In the genomic region with DNA sequence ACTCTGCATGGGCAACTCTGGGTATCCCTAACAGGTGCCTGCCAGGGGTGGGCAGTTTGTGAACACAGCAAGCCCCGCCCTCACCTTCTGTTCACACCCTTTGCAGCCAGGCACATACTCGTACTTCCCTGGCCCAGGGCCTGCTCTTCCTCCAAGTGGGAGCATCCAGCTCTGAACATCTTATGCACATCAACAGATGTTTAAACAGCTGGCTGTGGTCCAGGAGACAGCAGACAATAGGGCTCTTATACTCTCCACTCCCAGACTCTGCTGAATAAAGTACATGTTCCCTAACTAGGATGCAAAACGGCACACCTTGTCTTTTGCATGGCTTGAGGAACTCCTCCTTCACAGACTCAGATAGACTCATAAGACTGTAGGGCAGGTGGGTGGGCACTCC, we compare ENCODE assay signal across 11 mouse cellular contexts. TPM values are rescaled to one million over a fixed set of nuclear protein-coding genes. Genes with fewer than 3 reads are reported as not detected.
A peak's percentile ranks its signal among the peaks of the same experiment; 100 is the strongest.
DNase-seq lines count a peak whose midpoint lies in the region; ATAC-seq lines count a peak whose summit lies in the region.
"Had no signal": no experiment of that assay in that cellular context is flagged by ENCODE, and none has a peak within 500 bp of the region (broad histone marks: within the 10 kb centered on the region; RNA-seq: fewer than 3 reads in every experiment).

No protein-coding gene starts in this region.

- peaks cover 10% of the 10 kb centered on the region; the same call in 1 of the 2 replicates for H3K4me1 ChIP-seq in forebrain, embryonic 13.5 days
- H3K4me1 ChIP-seq in forebrain, embryonic 11.5 days (replicated peaks; ENCODE audit: control insufficient read depth, insufficient read depth, low read length), result no peaks in the 10 kb centered on the region
- H3K4me1 ChIP-seq: embryonic facial prominence, embryonic 12.5 days had no signal

- no peak overlapping the region; the same call in 1 of the 2 replicates for H3K27ac ChIP-seq in forebrain, embryonic 13.5 days
- no peak overlapping the region for H3K27ac ChIP-seq in forebrain, embryonic 11.5 days (ENCODE audit: low read depth, low read length)
- H3K27ac ChIP-seq: embryonic facial prominence, embryonic 12.5 days had no signal

- intact Hi-C loops in left cerebral cortex, postnatal 36 days (cut with DNase I), result no loop called here

- no peaks in the 10 kb centered on the region for H3K9me3 ChIP-seq in forebrain, embryonic 13.5 days (replicated peaks)
- H3K9me3 ChIP-seq in forebrain, embryonic 11.5 days (ENCODE audit: control insufficient read depth, low read length), result no peaks in the 10 kb centered on the region
- H3K9me3 ChIP-seq: embryonic facial prominence, embryonic 12.5 days had no signal

- no peak overlapping the region for H3K4me3 ChIP-seq in forebrain, embryonic 13.5 days
- no peak overlapping the region for H3K4me3 ChIP-seq in forebrain, embryonic 11.5 days (ENCODE audit: low read depth, low read length)
- H3K4me3 ChIP-seq: embryonic facial prominence, embryonic 12.5 days had no signal

- 60% methylated on average over 3 of the region's 3 CpGs for WGBS in forebrain, embryonic 13.5 days
- 80% methylated on average over 3 of the region's 3 CpGs for WGBS in forebrain, embryonic 11.5 days

- H3K36me3 ChIP-seq in forebrain, embryonic 13.5 days (ENCODE audit: poor library complexity, severe bottlenecking), result peaks cover 35% of the 10 kb centered on the region
- H3K36me3 ChIP-seq in forebrain, embryonic 11.5 days (ENCODE audit: control insufficient read depth, insufficient read depth, low read length), result no peaks in the 10 kb centered on the region; the same call in 1 of the 2 replicates

- no peak overlapping the region for H3K4me2 ChIP-seq in forebrain, embryonic 13.5 days
- no peak overlapping the region for H3K4me2 ChIP-seq in forebrain, embryonic 11.5 days (ENCODE audit: low read depth, low read length, severe bottlenecking)
- H3K4me2 ChIP-seq: embryonic facial prominence, embryonic 12.5 days had no signal

- ATAC-seq in forebrain, embryonic 13.5 days, result 0 out of 2 replicates have a peak, but pooled peaks have one; percentile 53
- no peak for ATAC-seq in forebrain, embryonic 11.5 days (replicated peaks; ENCODE audit: low FRiP score)

- H3K27me3 ChIP-seq in forebrain, embryonic 13.5 days, result no peaks in the 10 kb centered on the region
- no peaks in the 10 kb centered on the region for H3K27me3 ChIP-seq in forebrain, embryonic 11.5 days (ENCODE audit: control insufficient read depth, insufficient read depth, low read length)
- H3K27me3 ChIP-seq: embryonic facial prominence, embryonic 12.5 days had no signal

- H3K9ac ChIP-seq in forebrain, embryonic 13.5 days, result no peak overlapping the region
- no peak overlapping the region for H3K9ac ChIP-seq in forebrain, embryonic 11.5 days (ENCODE audit: low read length)
- H3K9ac ChIP-seq: embryonic facial prominence, embryonic 12.5 days had no signal

- no peak for DNase-seq in forebrain, embryonic 11.5 days (ENCODE audit: low spot score)
- DNase-seq in layer of hippocampus, adult 9-11 months, result peak; percentile 31
- no peak for DNase-seq in layer of hippocampus, adult 9-10 months (ENCODE audit: low spot score)
- DNase-seq in 3T3-L1 (ENCODE audit: low read depth, low spot score), result peak; percentile 65
- DNase-seq in ZHBTc4 (ENCODE audit: low read depth, low spot score), result peak; percentile 66
- DNase-seq in left cerebral cortex, postnatal 36 days (ENCODE audit: low spot score in 2 of 2), result no peak
- DNase-seq in urinary bladder, postnatal 36 days (ENCODE audit: low spot score in 2 of 2), result no peak
- DNase-seq: lung, adult 2 months had no signal

RNA-seq across cellular contexts. Expression of a gene that starts 56.4 kb away (rescaled TPM):
- polyA plus RNA-seq in forebrain, embryonic 13.5 days (2015; fragmentation: Nextera tagmentation; extraction: Ambion mirVana), result 3.2 and 4.5 TPM in 2 replicates
- 0.53 and 1.0 TPM in 2 replicates for polyA plus RNA-seq in forebrain, embryonic 11.5 days (2014; fragmentation: Nextera tagmentation; extraction: Ambion mirVana)
- total RNA-seq in left cerebral cortex, postnatal 36 days (2021), result 100 to 1,000 TPM; 100 to 155 TPM
- total RNA-seq: megakaryocyte-erythroid progenitor cell, adult 5-6 weeks had no signal

Comparison
In these comparisons a context has a peak if more than half of its experiments do, and no peak if none do; other contexts are left out.
1. DNase-seq: peak in layer of hippocampus, adult 9-11 months (single experiment), 3T3-L1 (single experiment) and ZHBTc4 (single experiment); none in forebrain, embryonic 11.5 days (single experiment), layer of hippocampus, adult 9-10 months (single experiment), left cerebral cortex, postnatal 36 days (0 of 2) and urinary bladder, postnatal 36 days (0 of 2).